Mouse (Mus musculus): Measurements from ENCODE around the gene 4921501E09Rik.
"Not testable (repeated sequence)": the region's sequence is repeated elsewhere in the genome, so short reads cannot be mapped to it uniquely, and the experiment has no call there.

The 4921501E09Rik gene

DNA sequence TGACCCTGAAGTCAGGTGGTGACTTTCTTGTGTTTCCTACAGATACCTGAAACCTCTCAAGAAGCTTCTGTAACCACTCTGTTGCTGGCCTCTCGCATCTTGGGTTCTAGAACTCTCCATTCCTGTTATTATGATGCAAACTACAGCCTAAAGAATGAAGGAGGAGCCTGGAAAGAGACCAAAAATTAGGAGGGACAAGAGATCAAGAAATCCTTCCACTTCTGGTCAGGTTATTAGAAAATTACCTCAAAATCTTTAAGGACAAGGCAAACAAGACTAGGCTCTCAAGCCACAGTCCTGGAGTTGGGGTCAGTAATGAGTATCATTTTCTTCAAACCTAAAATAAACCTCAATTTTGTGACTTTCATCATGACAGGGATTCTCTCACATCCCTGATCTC, at the start of gene 4921501E09Rik:
Gene 4921501E09Rik (minus strand): TSS at position 101 of the 400 bp plus-strand sequence.
- no peak for DNase-seq

DNA sequence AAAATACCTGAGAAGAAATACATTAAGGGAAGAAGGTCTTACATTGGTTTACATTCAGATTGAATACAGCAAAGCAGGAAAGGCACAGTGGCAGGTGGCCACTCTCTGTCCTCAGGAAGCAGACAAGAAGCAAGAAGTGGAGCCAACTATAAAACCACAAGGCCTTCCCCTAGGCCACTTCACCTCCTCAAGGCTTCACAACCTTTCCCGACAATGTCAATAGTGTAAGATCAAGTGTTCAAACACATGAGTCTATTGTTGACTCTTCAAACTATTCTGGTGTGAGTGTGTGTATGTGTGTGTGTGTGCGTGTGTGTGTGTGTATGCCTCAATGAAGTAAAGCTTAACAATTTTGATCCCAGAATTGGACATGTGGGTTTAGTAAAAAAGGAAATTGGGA, 29.5 kb upstream of the 4921501E09Rik start:
- DNase-seq = no peak

DNA sequence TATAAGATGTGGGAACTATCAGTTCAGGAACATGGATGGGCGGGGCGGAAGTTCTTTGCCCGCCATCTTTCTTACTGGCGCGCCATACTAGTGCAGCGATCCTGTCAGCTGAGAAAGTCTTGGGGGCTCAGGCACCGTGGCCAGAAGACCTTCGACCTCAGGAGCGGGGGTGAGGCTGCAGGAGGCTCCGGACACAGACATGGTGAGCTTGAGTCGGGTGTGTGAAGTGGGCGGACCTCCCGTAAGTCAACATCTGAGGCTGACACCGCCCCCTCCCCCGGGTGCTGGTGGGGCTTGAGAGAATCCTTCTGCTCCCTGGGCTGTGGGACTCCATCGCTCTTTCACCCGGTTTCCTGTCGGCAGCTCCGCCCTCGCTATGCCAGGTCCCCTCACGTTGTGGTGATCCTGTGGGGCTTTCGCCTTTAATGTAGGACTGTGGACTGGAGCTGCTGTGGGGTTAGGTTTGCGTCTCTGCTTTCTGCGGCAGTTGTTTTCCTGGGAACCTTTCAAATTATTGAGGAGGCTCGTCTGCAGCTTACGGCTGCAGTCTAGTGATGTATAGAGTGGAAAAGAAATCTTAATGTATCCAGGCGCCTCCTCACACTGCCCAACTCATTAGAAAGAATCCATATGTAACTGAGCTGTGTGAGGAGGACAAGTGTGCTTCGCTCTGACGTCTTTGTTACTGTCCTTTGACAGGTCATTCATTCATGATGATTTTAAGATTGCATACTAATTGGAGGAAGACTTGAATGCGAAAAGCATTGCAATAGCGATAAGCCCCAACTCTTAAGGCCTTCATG, 24.7 kb upstream of the 4921501E09Rik start:
- peak; percentile 77 for DNase-seq

DNA sequence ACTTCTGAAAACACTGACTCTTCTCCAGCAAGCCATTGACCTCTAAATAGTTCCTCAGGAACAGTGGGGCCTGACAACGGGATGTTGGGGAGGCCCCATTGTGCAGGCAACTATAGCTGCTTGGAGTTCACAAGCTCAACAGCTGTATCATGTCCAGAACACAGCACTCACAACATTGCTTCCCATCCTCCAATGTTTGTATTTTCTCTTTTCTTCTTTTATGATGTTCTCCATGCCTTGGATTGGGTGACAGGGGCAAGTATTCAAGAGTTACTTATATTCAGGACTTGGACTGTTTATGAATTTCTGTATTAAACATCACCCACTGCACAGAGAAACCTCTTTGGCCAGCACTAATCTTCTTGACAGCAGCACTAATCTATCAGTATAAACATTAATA, 23.8 kb upstream of the 4921501E09Rik start:
- DNase-seq = no peak

DNA sequence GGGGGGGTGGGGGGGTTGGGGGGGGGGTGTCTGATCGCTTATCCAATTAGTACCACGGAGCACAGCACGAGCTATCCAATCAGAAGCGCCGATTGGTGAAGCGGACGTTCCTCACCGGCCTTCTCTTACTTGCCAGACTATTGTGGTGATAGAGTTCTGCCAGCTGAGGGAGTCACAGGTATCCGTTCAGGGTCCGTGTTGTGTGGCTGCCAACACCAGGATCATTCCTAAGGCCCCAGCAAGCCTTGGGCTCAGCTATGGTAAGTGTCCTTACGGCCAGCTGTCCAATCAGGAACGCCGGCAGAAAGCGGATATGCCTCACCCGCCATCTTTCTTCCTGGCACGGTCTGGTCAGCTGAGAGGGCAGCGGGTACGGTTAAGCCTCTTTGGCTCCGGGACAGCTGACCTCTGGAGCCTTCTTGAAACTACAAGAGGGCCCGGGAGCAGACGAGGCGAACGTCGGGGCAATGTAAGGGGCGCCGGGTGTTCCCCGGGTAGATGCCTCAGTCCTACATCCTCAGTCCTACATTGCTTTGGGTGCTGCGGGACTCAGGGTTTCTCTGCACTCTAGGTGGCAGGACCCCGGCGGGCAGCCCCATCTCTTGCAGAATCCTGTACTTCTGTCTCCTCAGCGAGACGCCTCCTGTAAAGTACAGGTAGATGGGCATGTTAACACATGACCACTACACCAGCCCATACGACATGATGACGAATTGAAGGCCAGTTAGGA, 21.5 kb upstream of the 4921501E09Rik start, which contains the start of gene Zfp563:
Gene Zfp563 (plus strand): TSS at position 91 of the 730 bp plus-strand sequence.
- peak; percentile 88 for DNase-seq

DNA sequence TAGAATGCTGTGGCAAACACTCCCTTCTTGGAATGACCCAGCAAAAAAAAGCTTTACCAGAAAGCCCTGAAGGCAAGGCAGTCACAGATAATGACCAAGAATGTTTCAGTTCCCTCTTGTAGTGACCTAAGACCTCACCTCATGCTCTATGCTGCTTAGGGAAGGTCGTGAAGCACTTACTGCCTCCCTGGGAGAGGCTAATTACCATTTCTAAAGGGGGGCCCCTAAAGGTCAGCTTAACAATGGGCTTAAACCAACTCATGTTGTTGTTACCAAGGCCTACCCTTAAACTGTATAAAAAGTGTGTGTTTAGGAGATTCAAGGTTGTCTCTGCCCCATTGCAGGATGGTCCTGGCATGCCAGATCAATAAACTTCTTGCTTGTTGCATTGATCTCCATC, 4.9 kb downstream of the 4921501E09Rik start:
- no peak for DNase-seq

DNA sequence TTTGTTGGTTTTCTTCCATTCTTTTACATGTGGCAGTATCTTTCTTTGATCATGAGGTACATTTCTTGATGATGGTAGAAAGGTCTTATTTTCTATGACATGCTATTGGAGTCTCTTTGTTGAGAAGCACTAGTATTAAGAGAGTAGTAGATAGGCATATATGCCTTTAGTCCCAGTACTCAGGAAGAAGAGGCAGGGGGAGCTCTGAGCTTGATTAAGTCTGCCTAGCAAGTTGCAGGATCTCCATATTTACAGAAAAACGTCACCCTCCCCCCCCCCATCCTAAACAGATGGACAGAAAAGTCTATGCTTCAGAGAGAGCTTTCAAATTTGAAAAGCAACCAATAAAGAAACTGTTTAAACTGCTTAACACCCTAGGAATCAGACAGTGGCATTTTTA, 9.1 kb downstream of the 4921501E09Rik start:
- no peak for DNase-seq

DNA sequence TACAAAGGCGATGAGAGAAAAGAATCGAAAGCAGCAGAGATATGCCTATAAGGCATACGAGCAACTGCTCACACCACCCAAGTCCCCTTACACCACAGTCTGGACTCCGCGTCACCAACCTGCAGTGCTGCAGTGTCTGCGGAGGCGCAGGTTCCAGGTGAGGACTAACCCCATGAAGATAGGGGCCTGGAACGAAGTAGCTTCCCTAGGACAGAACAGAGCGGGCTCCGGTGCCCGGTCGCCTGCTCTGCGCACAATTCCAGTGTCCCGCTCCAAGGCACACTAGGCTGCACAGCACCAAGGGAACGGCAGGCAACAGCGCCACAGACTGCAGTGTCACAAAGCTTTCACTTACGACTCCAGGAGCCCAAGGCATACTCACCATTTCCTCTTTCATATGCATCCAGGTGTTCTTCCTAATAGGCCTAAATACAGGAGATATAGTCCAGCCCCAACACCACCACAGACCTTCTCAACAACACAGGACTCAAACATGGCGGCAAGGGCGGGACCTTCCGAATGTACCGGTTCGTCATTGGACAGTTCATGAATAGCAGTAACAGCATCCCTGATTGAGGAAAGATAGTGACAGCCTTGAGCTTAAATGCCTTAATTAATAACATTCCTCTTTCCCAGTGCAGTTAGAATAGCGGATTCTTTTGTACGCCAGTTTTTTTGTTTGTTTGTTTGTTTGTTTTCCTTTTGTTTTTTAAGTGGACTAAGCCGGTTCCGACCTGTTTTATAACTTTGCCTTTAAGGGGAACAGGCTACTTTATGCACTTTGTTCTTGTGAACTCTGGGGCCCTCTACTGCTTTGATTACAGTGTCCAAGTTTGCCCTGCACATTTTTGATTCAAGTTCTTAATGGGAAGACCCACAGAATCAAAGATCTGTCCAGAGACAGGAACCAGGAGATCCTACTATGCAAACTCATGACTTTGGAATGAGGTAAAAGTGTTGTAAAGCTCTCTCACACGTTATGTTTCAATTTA, 34.7 kb downstream of the 4921501E09Rik start, which contains the start of gene Zfp763:
Gene Zfp763 (minus strand): TSS at position 503 of the 992 bp plus-strand sequence.
- DNase-seq = peak; percentile 73

DNA sequence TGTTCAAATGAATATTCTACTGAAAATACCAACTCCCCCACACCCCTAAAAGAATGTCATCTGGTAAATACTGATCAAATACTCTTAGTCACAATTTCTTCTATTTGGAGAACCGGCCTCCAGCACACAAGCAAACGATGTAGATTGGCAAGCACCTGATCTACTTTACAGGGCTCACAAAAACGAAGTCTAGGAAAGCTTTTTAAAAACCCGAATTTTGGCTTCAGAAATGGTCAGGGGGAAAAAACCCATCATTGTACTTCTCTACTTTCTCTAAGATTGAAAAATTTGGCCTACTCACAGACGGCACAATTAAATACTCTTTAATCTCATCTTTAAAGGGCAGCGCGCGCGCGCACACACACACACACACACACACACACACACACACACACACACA, 35.5 kb downstream of the 4921501E09Rik start:
- DNase-seq = no peak

DNA sequence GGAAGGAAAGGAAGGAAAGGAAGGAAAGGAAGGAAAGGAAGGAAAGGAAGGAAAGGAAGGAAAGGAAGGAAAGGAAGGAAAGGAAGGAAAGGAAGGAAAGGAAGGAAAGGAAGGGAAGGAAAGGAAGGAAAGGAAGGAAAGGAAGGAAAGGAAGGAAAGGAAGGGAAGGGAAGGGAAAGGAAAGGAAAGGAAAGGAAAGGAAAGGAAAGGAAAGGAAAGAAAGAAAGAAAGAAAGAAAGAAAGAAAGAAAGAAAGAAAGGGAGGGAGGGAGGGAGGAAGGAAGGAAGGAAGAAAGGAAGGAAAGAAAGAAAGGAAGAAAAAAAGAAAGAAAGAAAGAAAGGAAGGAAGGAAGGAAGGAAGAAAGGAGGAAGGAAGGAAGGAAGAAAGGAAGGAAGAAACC, 47.4 kb downstream of the 4921501E09Rik start:
- DNase-seq = not testable (repeated sequence)
